Mouse (Mus musculus) layer of hippocampus, adult 6 months (tissue): ENCODE results near the gene Ankrd17. TPM values are rescaled to one million over a fixed set of nuclear protein-coding genes. Genes with fewer than 3 reads are reported as not detected.

Experiments
- long read RNA-seq, 2 experiments: library from polyadenylated mRNA; unstranded; transcript quantifications; one replicate each; pipeline ENCODE4 v2.0.0; 2019 to 2020
- polyA plus RNA-seq: library from polyadenylated mRNA; unstranded; fragments of <200 nt; fragmentation: Nextera tagmentation; gene quantifications from 2 replicates; pipeline ENCODE4 v1.2.3, GENCODE M21; 2021

The Ankrd17 gene
- 16.2 and 16.8 TPM in 2 replicates for polyA plus RNA-seq
- long read RNA-seq, experiment 1, partial matches to known transcripts: 40 of 50 reads
- long read RNA-seq, experiment 1, other reads (novel, unspliced or antisense): 9 of 50 reads
- long read RNA-seq, experiment 2, partial matches to known transcripts: 92 of 123 reads
- long read RNA-seq, experiment 2, other reads (novel, unspliced or antisense): 30 of 123 reads

DNA sequence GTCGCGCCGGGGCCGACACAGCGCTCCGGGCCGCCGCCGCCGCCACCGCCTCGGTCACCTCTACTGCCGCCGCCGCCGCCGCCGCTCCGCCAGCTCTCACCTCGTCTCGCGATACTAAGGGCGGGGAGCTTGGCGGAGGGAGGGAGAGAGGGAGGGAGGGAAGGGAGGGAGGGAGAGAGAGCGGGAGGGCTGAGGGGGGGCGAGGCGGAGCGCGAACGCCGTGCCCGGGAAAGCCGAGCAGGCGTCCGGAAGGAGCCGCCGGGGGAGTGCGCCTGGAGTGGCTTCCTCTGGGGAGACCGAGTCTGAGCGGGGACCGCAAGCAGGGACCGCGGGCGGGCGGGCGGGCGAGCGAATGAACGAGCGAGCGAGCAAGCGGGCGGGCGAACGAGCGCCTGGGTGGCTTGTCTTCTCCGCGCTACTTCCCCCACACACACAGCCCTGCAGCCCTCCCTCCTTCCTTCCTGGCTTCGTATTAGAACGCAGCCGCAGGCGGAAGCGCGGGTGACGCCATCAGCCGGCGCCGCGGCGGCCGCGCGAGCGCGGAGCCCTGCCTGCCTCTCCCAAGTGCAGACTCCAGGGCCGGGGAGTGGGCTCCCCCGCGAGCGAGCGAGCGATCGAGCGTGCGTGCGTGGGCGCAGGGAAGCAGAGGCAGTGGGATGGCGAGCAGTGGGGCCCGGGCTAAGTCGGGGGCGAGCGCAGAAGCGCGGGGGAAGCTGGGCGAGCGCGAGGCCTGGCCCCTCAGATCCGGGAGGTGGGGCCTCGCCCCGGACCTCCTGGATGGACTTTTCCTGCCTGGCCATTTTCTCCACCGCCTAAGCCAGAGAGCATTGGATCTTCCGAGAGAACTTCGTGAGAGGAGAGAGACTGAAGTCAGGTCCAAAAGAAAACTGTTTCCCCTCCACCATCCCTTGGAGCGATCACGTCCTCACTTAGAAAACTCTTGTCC lies at the start of gene Ankrd17:
Gene Ankrd17, minus strand, starts transcription at position 457 of the 946 bp plus-strand sequence.

DNA sequence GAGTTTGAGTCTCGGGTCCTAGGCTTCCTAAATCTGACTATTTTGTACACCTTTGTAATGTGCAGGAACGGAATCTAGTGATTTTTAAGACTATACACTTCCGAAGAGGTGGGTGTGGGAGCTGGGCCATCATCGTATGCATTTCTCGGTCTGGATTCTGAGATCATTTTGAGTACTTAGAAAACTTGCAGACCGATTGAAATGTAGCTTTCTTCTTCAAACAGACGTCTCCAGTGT lies 608 bp upstream of the Ankrd17 start, which contains the start of gene Gm9958:
Gene Gm9958, plus strand, starts transcription at position 138 of the 237 bp plus-strand sequence.

DNA sequence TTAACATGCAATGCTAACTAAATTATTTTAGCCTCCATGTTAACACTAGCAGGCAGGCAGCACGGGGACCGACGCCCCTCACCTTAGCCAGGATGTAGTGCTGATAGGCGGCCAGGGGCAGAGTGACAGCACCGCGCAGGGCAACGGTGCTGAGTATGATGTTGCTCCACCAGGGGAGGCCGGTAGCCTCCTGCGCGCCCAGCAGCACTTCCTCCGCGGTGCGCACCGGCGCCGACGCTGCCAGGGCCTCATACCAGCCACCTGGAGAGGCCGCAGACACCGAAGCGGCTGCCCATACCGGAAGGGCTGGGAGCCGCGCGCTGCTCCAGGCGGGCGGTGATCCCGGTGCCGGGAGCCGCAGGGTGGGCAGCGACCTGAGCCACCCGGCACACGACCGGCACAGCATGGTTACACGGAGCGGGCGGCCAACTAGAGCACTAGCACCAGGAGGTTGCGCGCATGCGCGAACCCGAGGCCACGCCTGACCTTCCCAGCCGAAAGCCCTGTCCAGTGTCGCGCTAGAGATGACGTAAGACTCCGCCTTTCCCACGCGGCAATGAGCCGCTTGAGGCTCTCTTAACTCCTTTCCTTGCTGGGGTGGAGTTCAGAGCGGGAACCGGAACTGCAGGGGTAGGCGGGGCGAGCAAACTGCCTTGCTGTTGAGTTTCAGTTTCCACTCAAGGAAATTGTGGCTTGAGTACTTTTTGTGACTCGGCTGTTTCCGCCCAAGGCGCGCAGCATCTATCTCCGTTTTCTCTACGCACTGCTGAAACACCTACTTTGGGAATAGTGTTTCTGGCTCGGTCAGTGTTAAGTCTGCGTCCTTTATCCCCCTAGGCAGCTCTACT lies 142.6 kb downstream of the Ankrd17 start, which contains the start of gene Cox18:
Gene Cox18, minus strand, starts transcription at position 468 of the 848 bp plus-strand sequence.

Other genes starting within 250 kb of the Ankrd17 start
- 36.3 and 39.5 TPM in 2 replicates for gene Cox18, start 142.6 kb downstream of the Ankrd17 start, polyA plus RNA-seq
- gene Gm9958, start 627 bp upstream of the Ankrd17 start, polyA plus RNA-seq: 0.21 and 0.51 TPM in 2 replicates
- not detected in 2 replicates for gene Alb, start 94.3 kb upstream of the Ankrd17 start, polyA plus RNA-seq
- 0.06 and 0.16 TPM in 2 replicates for gene Afp, start 124.2 kb upstream of the Ankrd17 start, polyA plus RNA-seq
- not detected in 2 replicates for gene Afm, start 152.4 kb upstream of the Ankrd17 start, polyA plus RNA-seq
- not detected in 2 replicates for gene 5830473C10Rik, start 194.5 kb upstream of the Ankrd17 start, polyA plus RNA-seq